8 mouse cellular contexts compared by ENCODE assay signal in genomic region chr5:128730634-128731033, GRCm38 (mm10). TPM values are rescaled to one million over a fixed set of nuclear protein-coding genes. Genes with fewer than 3 reads are reported as not detected.
DNase-seq lines count a peak whose midpoint lies in the region; ATAC-seq lines count a peak whose summit lies in the region.

No protein-coding gene starts in this region.

- H3K4me2 ChIP-seq in hindbrain, embryonic 11.5 days (replicated peaks; ENCODE audit: low read depth, low read length) = no peak overlapping the region
- H3K4me2 ChIP-seq in hindbrain, embryonic 12.5 days (replicated peaks) = no peak overlapping the region
- H3K4me2 ChIP-seq in midbrain, embryonic 13.5 days (replicated peaks) = no peak overlapping the region

- DNase-seq in hindbrain, embryonic 11.5 days (ENCODE audit: low spot score) = peak; percentile 74
- peak; percentile 38 for DNase-seq in right cerebral cortex, postnatal 25 days
- DNase-seq in right cerebral cortex, adult 18-20 months = no peak
- DNase-seq in embryo, embryonic 10.5 days (ENCODE audit: low spot score) = peak; percentile 71
- no peak for DNase-seq in B cell, adult 2 months
- DNase-seq in layer of hippocampus, adult 11-12 months (ENCODE audit: low spot score) = no peak

- H3K9me3 ChIP-seq in hindbrain, embryonic 11.5 days (ENCODE audit: control insufficient read depth, low read length) = no peaks in the 10 kb centered on the region
- no peaks in the 10 kb centered on the region for H3K9me3 ChIP-seq in hindbrain, embryonic 12.5 days (replicated peaks)
- no peaks in the 10 kb centered on the region for H3K9me3 ChIP-seq in midbrain, embryonic 13.5 days

- no peaks in the 10 kb centered on the region for H3K27me3 ChIP-seq in hindbrain, embryonic 11.5 days (ENCODE audit: control insufficient read depth, insufficient read depth, low read length)
- 0 out of 2 replicates have a peak, but pooled peaks cover 8% of the 10 kb centered on the region for H3K27me3 ChIP-seq in hindbrain, embryonic 12.5 days
- H3K27me3 ChIP-seq in midbrain, embryonic 13.5 days = no peaks in the 10 kb centered on the region

- no peak overlapping the region for H3K9ac ChIP-seq in hindbrain, embryonic 11.5 days (ENCODE audit: low read depth, low read length)
- H3K9ac ChIP-seq in hindbrain, embryonic 12.5 days = no peak overlapping the region
- no peak overlapping the region for H3K9ac ChIP-seq in midbrain, embryonic 13.5 days (replicated peaks)

- H3K36me3 ChIP-seq in hindbrain, embryonic 11.5 days (ENCODE audit: control insufficient read depth, insufficient read depth, low read length) = no peaks in the 10 kb centered on the region
- no peaks in the 10 kb centered on the region for H3K36me3 ChIP-seq in hindbrain, embryonic 12.5 days
- no peaks in the 10 kb centered on the region for H3K36me3 ChIP-seq in midbrain, embryonic 13.5 days

- 43% methylated on average over 5 of the region's 5 CpGs for WGBS in hindbrain, embryonic 11.5 days
- WGBS in hindbrain, embryonic 12.5 days = 42% methylated on average over 5 of the region's 5 CpGs
- 39% methylated on average over 5 of the region's 5 CpGs for WGBS in midbrain, embryonic 13.5 days

- no peak for ATAC-seq in hindbrain, embryonic 11.5 days (ENCODE audit: low FRiP score)
- no peak for ATAC-seq in hindbrain, embryonic 12.5 days (ENCODE audit: low FRiP score)
- ATAC-seq in midbrain, embryonic 13.5 days = 0 out of 2 replicates have a peak, but pooled peaks have one; percentile 24

- H3K4me3 ChIP-seq in hindbrain, embryonic 11.5 days (ENCODE audit: low read depth, low read length) = no peak overlapping the region
- H3K4me3 ChIP-seq in hindbrain, embryonic 12.5 days = no peak overlapping the region
- no peak overlapping the region for H3K4me3 ChIP-seq in midbrain, embryonic 13.5 days (replicated peaks)

- no peaks in the 10 kb centered on the region for H3K4me1 ChIP-seq in hindbrain, embryonic 11.5 days (replicated peaks; ENCODE audit: control insufficient read depth, insufficient read depth, low read length)
- H3K4me1 ChIP-seq in hindbrain, embryonic 12.5 days = 0 out of 2 replicates have a peak, but pooled peaks cover 3% of the 10 kb centered on the region
- H3K4me1 ChIP-seq in midbrain, embryonic 13.5 days (replicated peaks) = 0 out of 2 replicates have a peak, but pooled peaks cover 2% of the 10 kb centered on the region

- no peak overlapping the region for H3K27ac ChIP-seq in hindbrain, embryonic 11.5 days (ENCODE audit: low read depth, low read length)
- H3K27ac ChIP-seq in hindbrain, embryonic 12.5 days = no peak overlapping the region
- H3K27ac ChIP-seq in midbrain, embryonic 13.5 days = no peak overlapping the region

RNA-seq across cellular contexts. Expression of gene Piwil1, which starts 28.3 kb away (rescaled TPM):
- polyA plus RNA-seq in hindbrain, embryonic 11.5 days (2014; fragmentation: Nextera tagmentation; extraction: Ambion mirVana) = 0.04 TPM in 1 of 2 replicates, not detected in the other
- polyA plus RNA-seq in hindbrain, embryonic 12.5 days (2016; fragmentation: Nextera tagmentation; extraction: Ambion mirVana) = 0.15 and 0.17 TPM in 2 replicates
- polyA plus RNA-seq in midbrain, embryonic 13.5 days (2015; fragmentation: Nextera tagmentation; extraction: Ambion mirVana) = 0.14 and 0.27 TPM in 2 replicates

Comparison
In these comparisons a context has a peak if more than half of its experiments do, and no peak if none do; other contexts are left out.
1. DNase-seq: peak in hindbrain, embryonic 11.5 days (single experiment), right cerebral cortex, postnatal 25 days (single experiment) and embryo, embryonic 10.5 days (single experiment); none in right cerebral cortex, adult 18-20 months (single experiment), B cell, adult 2 months (0 of 2) and layer of hippocampus, adult 11-12 months (single experiment).